Mouse (Mus musculus): ENCODE results near the gene Myo1e. TPM values are rescaled to one million over a fixed set of nuclear protein-coding genes. Genes with fewer than 3 reads are reported as not detected.

Myo1e gene
- total RNA-seq, 2 experiments from 2014 or later = not detected

DNA sequence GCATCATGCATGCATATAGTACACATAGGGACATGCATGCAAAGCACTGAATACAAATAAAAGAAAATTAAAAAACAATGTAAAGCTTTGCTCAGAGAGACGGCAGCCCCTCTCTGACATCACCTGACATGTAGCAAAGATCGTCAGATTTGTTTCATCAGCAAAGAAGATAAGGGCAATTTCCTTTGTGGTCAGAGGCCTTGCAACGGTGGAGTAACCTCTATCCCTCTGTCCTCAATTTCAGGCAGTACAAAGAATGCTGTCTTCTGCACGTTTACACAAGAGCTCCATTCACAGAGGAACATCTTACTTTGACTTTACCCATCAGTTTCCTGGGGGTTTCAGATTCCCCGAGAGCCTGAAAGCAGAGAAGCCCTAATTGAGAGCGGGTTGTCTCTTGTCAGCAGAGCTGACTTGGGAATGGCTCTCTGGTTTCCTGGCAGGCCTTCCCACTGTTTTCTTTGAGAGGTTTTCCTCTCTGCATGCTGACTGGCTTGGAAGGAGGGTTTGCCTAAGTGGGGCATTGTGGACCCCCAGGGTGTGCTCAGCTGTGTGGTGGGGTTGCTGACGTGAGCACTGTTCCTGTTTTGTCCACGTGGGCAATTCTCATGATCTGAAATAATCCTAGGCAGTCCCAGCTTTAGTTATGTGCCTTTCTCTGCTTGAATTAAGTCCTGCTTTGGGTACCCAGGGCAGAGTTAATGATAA lies 144.6 kb downstream of the Myo1e start:
- peak; percentile 63 for ATAC-seq (replicated peaks; ENCODE audit: poor library complexity)

DNA sequence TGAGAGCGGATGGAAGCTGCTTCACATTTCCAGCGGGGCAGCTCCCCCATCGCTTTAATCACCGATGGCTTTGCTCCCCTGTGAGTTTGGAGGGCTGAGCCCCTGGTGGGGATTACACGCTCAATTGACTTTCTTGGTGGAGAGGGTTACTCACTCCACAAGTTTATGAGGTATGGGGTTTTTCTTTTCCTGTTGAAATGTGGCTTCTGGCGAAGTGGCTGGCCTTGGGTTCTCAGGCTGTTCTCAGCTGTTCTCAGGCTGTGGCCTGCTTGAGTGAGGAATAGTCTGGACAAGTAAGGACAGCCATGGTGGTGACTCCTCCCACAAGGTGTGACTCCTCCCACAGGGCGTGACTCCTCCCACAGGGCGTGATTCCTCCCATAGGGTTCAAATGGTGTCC lies 149.1 kb downstream of the Myo1e start:
- no peak for ATAC-seq (replicated peaks; ENCODE audit: poor library complexity)

DNA sequence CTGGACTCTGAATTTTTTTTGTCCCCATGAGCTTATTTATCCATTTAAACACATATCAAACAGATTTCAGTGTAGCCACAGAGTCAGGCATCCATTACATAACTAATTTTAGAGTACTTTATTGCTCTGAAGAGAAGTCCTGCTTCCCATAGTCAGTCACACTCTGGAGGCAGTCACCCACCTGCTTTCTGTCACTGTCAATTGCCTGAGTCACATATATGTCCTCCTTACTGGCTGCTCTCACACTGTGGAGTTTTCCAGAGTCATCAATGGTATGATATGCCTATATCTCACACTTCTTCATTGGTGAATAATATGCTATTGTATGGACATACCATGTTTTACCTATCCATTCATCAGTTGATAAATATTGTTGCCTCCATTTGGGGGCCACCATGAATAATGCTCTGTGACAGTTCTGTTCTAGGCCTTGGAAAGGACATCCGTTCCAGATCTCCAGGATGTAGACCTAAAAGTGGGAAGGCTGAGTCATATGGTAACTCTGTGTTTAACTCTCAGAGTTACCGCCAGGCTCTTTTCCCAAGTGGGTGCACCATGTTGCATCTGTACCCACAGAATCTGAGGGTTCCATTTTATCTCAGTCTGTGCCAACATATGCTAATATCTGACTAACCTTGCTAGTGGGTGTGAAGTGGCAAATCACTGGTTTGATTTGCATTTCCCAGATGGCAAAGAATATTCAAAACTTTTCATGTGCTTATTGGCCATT lies 152.4 kb downstream of the Myo1e start:
- ATAC-seq (replicated peaks; ENCODE audit: poor library complexity) = no peak

DNA sequence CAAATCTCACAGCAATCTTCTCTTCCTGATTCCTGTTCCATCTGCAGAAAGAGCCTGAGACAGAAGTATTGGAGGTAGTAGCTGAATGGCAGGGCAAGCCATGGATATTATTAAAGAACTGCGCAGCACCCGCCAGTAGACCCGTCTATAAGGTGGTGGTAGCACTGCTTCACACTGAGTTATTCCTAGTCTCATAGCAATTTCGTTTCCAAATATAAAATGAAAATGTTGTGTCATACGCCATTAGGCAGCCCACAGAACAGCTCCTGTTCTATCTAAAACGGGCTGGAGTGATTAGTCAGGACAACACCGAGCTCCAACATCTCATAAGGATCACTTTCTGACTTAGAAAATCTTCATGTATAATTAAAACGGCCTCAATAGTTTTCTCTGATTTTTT lies 157.6 kb downstream of the Myo1e start:
- ATAC-seq (replicated peaks; ENCODE audit: poor library complexity) = no peak

DNA sequence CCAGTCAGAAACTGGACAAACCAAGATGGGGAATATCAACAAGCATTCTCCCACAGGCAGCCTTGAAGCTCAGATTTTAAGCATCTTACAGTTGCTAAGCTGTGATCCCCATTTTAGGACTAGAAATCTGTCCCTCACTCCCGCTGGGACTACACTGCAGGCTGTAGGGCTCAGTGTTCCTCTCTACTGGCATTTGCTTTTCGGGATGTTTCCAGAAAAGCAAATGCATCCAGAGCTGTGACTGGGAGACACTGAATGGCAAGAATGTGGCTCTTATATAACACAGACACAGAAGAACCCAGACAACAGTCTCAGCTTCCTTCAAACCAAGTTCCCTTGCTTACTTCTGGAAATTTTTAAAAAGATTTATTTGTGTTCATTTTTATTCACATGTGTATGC lies 158.8 kb downstream of the Myo1e start:
- no peak for ATAC-seq (replicated peaks; ENCODE audit: poor library complexity)

DNA sequence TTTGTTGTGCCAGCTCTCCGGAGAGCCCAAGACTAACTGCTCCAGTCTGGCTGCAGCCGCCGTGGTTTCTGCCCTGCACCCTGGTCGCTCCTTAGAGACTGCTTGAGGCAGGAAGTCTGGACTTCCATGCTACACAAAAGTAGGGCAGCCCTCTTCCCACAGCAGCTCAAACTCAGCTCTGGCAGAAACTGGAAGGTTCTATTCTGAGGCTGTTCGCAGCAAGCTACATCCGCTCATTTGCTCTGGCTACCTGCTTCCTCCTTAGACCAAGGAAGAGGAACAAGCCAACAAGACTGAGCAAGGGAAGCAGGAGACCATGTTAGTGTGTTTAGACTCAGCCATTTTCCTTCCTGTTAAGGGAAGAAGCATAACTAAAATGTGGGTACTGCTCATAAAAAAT lies 159.7 kb downstream of the Myo1e start:
- ATAC-seq (replicated peaks; ENCODE audit: poor library complexity) = peak; percentile 61; the same call in 1 of the 2 replicates

DNA sequence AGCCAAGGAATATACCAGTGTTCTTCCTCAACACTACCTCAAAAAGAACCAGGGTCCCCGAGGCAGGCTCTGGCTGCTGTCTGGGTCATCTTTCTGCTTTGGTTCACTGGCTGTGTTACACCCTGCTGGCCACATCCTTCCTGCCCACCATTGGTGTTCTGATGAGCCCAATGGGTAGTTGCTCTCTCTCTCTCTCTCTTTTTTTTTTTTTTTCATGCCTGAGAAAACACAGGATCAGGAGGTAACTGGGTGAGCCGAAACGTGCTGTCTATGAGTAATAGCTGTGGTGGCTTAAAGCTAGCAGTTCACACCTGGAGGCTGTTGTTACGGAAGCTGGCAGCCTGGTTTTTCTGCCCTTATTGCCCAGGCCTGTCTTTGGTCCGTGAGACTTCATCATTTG lies 164.5 kb downstream of the Myo1e start:
- ATAC-seq (replicated peaks; ENCODE audit: poor library complexity) = no peak

DNA sequence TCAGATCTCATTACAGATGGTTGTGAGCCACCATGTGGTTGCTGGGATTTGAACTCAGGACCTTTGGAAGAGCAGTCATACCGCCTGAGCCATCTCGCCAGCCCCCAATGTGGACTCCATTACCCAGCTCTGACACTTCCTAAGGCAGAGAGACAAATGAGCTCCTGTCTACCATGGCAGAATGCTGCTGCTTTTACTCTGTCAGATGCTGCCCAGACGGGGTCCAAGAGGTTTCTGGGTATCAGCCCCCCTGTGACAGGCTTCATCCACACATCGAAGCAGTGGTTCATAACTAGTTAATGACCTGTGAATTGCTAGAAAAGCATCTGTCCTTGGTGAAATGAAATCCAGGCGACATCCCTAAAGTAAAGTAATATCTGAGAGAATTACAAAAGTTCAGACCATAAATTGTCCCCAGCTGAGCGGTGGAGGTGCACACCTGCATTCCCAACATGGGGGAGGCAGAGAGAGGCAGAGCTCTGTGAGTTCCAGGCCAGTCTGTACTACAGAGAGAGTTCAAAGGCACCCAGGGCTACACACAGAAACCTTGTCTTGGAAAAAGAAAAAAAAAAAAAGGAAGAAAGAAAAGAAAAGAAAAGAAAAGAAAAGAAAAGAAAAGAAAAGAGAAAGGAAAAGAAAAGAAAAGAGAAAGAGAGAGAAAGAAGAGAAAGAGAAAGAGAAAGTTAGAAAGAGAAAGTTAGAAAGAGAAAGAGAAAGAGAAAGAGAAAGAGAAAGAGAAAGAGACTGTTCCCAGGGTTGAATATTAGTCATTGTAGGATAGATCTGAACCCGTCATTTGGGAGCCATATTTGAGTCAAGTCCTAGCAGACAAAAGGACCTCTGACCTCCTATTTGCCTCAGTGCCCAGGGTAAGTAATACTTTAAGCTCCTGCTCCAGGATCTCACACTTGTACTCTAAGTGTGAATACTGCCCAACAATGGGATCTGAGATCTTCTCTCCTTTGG lies 172.6 kb downstream of the Myo1e start:
- ATAC-seq (replicated peaks; ENCODE audit: poor library complexity) = no peak

DNA sequence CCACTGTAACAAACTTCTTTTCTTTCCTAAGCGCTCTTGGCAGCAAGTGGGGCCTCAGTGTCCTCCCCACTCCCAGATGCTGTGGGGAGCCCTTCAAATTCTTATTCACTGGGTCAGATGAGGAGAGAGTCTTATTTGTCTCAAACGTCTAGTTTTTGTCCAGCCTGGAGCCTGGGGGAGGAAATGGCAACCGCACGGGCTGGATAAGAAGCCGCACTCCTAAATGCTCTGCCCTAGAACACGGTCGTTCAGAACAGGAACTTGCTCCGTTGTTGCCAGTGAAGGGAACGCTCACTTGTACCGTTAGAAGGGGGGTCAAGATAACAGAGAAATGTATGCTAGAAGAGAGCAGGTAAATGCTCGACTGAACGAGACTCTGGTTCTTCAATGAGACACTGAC lies 174.9 kb downstream of the Myo1e start:
- ATAC-seq (replicated peaks; ENCODE audit: poor library complexity) = peak; percentile 55

DNA sequence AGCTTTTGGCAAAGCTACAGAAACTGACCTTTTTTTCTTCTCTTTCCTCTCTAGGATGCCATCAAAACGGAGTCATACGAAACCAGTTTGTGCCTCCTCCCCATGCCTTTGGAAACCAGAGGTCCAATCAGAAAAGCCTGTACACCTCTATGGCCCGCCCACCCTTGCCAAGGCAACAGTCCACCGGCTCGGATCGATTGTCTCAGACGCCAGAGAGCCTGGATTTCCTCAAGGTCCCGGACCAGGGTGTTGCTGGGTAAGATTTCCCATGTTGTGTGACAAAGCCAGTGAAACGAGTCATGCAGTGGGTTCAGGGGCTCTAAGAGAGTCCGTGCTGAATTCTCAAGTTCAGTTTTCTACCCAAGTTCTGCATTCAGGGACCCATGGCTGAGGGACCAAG lies 176.6 kb downstream of the Myo1e start:
- no peak for ATAC-seq (replicated peaks; ENCODE audit: poor library complexity)

DNA sequence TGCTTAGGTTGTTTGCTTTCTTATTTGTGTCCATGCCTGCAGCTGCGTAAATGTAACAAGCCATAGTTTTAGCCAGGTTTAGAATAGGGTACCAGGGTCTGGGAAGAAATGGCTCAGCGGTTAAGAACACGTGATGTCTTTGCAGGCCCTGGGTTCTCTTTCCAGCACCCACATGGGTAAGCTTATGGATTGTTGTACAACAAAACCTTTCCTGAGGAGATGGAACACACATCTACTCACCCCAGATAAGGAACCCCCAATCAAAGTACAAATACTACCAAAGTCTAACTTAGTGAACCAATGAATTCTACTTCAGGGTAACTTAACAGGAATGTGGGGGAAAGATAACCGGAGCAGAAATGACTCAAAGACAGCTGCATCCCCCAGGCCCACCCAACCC lies 177.3 kb downstream of the Myo1e start:
- no peak for ATAC-seq (replicated peaks; ENCODE audit: poor library complexity)

DNA sequence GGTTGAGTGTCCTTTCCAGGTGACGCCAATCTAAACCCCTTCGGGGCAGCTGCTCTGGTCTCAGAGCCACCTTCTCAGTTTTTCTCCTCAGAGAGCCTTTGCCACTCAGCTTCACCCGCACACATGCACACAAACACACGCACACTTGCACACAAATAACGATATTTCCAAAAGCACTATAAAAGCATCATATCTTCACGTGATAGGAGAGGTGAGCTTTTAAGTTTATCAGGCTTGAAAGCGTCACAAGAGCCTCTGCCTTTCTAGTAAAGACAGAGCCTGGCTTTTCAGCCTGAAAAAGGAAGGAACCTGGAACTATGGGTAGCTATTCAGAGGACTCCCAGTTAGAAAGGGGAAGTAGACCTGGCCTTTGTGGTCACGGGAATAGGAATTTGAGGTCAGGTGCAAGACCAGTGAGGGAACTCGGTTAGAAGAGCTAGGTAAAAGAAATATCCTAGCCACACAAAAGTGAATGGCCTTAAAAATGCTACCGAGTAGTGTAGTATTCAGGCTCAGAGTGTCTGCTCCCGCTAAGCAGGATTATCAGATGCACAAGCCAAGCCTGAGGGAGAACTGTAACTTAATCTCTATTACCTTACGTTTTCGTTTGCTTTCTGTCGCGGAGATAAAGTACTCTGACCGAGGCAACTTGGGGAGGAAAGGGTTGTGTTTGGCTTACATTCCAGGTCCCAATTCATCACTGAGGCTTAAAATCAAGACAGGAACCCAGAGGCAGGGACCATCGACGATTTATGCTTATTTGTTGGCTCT lies 178.0 kb downstream of the Myo1e start:
- ATAC-seq (replicated peaks; ENCODE audit: poor library complexity) = peak; percentile 71

DNA sequence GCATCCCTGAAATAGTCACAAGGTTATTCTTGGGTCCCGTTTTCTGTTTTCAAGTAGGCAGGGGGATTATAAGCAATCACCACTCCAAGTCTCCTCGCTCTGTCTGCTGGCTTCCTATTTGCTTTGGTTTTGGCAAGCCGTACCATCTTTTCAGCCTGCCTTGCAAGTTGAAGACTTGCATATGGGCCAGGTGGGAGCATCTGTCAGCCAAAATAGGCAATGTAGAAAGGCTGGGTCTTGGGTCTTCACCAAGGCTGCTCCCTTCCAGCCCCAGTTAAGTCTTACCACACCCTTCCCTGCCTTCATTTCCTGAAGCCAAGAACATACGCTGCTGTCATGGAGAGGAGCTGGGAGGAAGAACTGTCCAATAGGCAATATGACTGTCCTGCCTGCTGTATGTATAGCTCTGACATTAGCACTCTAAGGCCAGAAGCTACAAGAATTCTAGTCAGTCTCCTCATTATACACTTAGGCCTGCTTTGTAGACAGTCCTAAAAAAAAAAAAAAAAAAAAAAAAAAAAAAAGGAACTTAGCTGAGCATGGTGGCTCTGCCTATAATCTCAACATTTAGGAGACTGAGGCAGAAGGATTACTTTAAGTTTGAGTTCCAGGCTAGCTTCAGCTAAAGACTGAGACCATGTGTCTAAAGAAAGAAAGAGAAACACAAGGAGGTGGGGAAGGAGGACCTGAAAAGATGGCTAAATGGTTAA lies 180.4 kb downstream of the Myo1e start:
- no peak for ATAC-seq (replicated peaks; ENCODE audit: poor library complexity)

DNA sequence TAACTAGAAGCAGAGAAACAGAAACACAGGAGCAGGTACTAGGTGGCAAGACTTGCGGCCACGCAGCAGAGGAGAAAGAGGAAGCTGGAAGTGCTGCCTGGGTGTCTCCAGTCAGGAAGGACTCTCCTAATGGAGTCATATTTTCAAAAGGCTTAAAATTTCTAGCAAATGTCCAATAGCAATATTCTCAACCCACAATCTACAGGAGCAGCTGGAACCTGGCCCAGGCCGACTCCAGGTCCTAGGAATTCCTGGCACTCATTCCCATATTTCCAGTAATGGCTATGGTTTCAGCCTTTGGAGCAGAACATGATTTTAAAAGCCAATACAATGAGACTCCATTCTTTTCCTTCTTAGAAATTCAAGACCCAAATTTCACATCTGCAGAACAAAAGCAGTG lies 182.4 kb downstream of the Myo1e start:
- no peak for ATAC-seq (replicated peaks; ENCODE audit: poor library complexity)

DNA sequence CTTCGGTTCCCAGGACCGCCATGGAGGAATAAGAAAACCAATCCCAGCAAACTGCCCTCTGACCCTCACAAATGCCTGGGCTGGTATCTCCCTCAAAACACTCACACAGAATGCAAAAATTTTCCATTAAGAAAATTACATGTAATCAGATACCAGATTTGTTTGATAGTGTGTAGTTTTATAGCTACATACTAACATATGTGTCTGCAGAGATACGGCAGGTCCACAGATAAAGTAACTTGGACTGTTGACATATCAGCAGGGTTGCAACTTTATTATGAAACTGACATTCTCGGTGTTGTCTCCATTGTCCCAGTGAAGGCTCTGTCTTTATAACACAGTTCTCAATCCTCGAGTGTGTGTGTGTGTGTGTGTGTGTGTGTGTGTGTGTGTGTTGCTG lies 183.9 kb downstream of the Myo1e start:
- ATAC-seq (replicated peaks; ENCODE audit: poor library complexity) = 0 out of 2 replicates have a peak, but pooled peaks have one; percentile 19

DNA sequence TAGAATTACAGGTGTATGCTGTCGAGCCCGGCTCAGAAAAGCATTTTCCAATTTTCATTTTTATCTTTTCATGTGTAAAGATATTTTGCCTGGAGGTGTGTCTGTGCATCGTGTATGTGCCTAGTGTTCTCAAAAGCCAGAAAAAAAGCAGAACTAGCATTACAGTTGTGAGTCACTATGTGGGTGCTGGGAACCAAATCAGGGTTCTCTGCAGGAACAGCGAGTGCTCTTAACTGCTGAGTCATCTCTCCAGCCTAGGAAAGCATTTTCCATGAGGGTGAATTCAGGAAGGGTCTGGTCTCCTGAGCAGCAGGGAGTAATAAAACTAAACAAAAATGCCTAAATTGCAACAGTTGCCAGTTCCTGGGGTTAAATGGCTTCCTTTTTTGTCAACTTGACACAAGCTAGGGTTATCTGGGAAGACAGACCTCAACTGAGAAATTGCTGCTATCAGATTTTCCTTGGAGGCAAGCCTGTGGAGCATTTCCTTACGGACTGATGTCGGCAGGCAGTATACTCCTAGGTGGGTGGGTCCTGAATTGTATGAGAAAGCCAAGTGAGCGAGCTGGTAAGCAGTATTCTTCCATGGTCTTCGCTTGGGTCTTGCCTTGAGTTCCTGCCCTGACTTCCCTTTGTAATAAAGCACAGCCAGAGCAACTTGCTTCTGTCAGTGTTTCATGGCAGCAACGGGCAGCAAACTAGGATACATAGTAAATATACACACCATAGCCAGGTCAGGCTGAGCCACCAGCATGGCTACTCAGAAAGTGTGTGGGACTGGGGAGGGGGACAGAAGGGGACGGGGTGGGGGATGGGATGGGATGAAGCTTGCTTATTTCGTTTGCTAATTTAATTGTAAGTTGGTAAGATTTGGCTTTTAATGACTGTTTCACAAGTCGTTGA lies 184.8 kb downstream of the Myo1e start:
- no peak for ATAC-seq (replicated peaks; ENCODE audit: poor library complexity)

DNA sequence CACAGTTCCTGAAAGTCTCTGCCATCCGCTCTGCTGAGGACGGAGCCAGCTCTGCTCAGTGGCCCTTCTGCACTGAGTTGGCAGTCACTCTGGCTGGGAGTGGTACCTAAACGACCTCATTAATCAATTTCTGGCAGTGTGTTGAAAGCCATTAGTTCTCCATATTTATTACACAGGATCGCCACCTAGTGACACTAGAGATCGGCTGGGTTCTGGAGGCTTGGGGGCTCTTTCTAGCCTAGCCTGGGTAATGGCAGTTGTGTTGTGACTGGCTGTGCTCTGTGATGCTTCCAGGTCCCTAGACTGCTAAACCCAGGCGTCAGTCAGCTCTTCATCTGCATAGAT lies 185.4 kb downstream of the Myo1e start:
- peak; percentile 88 for ATAC-seq (replicated peaks; ENCODE audit: poor library complexity)

DNA sequence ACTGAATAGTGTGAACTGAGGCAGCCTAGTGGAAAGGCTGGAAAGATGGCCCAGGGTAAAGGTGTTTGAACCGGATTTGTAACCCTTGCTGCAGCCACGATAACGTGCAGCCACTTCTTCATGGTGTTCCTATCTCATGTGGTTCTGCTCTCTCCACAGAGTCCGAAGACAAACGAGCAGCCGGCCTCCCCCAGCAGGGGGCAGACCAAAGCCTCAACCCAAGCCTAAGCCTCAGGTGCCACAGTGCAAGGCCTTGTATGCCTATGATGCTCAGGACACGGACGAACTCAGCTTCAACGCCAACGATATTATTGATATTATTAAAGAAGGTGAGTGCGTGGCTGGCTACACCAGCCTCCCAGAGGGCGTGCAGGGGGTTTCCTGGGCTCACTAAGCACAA lies 188.5 kb downstream of the Myo1e start:
- peak; percentile 60 for ATAC-seq (replicated peaks; ENCODE audit: poor library complexity)

DNA sequence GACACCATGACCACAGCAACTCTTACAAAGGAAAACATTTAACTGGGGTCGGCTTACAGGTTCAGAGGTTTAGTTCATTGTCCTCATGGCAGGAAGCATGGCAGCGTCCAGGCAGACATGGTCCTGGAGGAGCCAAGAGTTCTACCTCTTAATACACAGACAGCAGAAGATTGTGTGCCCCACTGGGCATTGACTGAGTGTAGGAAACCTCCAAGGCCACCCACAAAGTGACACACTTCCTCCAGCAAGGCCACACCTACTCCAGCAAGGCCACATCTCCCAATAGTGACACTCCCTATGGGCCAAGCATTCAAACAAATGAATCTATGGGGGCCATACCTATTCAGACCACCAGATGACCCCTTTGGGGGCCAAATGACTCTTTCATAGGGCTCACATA lies 188.9 kb downstream of the Myo1e start:
- no peak for ATAC-seq (replicated peaks; ENCODE audit: poor library complexity)

All from megakaryocyte progenitor cell, adult 5-6 weeks (primary cell).